ENCODE assay signal across 8 mouse cellular contexts in the genomic region with DNA sequence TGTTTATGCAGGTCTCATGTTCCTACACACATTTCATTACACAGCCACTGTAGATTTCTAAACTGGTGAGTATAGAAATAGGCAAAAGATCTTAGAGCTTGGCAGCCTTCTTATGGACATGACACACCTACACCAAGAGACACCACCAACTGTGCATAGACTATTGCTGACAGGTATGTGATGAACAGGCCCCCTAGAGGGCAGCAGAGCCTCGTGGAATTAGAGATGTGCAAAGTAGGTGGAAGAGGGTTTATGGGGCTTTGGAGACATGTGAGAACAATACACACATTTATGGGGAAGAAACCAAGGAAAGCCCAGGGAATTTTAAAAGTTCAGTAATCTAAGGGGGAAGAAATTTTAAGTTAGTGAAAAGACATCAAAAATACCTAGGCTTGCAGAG.
A peak's percentile ranks its signal among the peaks of the same experiment; 100 is the strongest.
DNase-seq lines count a peak whose midpoint lies in the region; ATAC-seq and TF ChIP-seq lines count a peak whose summit lies in the region.

No protein-coding gene starts in this region.

- H3K9me3 ChIP-seq in forebrain, embryonic 12.5 days, result no peaks in the 10 kb centered on the region
- no peaks in the 10 kb centered on the region for H3K9me3 ChIP-seq in hindbrain, embryonic 11.5 days (ENCODE audit: control insufficient read depth, low read length)

- peak; percentile 16 for DNase-seq in MEL-GATA-1-ER (ENCODE audit: extremely low read depth, low read depth)
- DNase-seq in adrenal gland, postnatal 4 days (ENCODE audit: low spot score in 2 of 2), result peak; percentile 11 to 15
- DNase-seq in hindbrain, embryonic 11.5 days (ENCODE audit: low spot score), result peak; percentile 65
- peak; percentile 43 for DNase-seq in layer of hippocampus, adult 9-11 months

- H3K4me2 ChIP-seq in forebrain, embryonic 12.5 days, result no peak overlapping the region
- H3K4me2 ChIP-seq in hindbrain, embryonic 11.5 days (replicated peaks; ENCODE audit: low read depth, low read length), result no peak overlapping the region

- no peaks in the 10 kb centered on the region for H3K4me1 ChIP-seq in forebrain, embryonic 12.5 days
- H3K4me1 ChIP-seq in hindbrain, embryonic 11.5 days (replicated peaks; ENCODE audit: control insufficient read depth, insufficient read depth, low read length), result no peaks in the 10 kb centered on the region
- no peaks in the 10 kb centered on the region for H3K4me1 ChIP-seq in small intestine, adult 2 months (ENCODE audit: control insufficient read depth, insufficient read depth, insufficient read length, low read length)

- H3K27ac ChIP-seq in forebrain, embryonic 12.5 days, result no peak overlapping the region
- no peak overlapping the region for H3K27ac ChIP-seq in hindbrain, embryonic 11.5 days (ENCODE audit: low read depth, low read length)
- H3K27ac ChIP-seq in small intestine, adult 2 months (ENCODE audit: insufficient read depth, low read depth, low read length), result no peak overlapping the region

- no peaks in the 10 kb centered on the region for H3K36me3 ChIP-seq in forebrain, embryonic 12.5 days (replicated peaks)
- no peaks in the 10 kb centered on the region for H3K36me3 ChIP-seq in hindbrain, embryonic 11.5 days (ENCODE audit: control insufficient read depth, insufficient read depth, low read length)
- H3K36me3 ChIP-seq in small intestine, adult 2 months (ENCODE audit: control insufficient read depth, insufficient read depth, low read length), result no peaks in the 10 kb centered on the region

- no peaks in the 10 kb centered on the region for H3K27me3 ChIP-seq in forebrain, embryonic 12.5 days
- H3K27me3 ChIP-seq in hindbrain, embryonic 11.5 days (ENCODE audit: control insufficient read depth, insufficient read depth, low read length), result no peaks in the 10 kb centered on the region
- H3K27me3 ChIP-seq in small intestine, adult 2 months (ENCODE audit: control insufficient read depth, insufficient read depth, low read length), result no peaks in the 10 kb centered on the region

- 0 out of 2 replicates have a peak, but pooled peaks have one; percentile 21 for TF ChIP-seq CTCF in small intestine, adult 2 months (IDR thresholded peaks at IDR 0.05; ENCODE audit: extremely low read depth, insufficient read length, insufficient replicate concordance, low read depth, low read length)

- TF ChIP-seq POLR2A in small intestine, adult 2 months (IDR thresholded peaks at IDR 0.05; ENCODE audit: low read depth, low read length), result no peak

- peak; percentile 83 for ATAC-seq in forebrain, embryonic 12.5 days (ENCODE audit: low FRiP score)
- ATAC-seq in hindbrain, embryonic 11.5 days (ENCODE audit: low FRiP score), result peak; percentile 83
- peak; percentile 100 for ATAC-seq in megakaryocyte progenitor cell, adult 5-6 weeks (replicated peaks; ENCODE audit: poor library complexity)
- no peak for ATAC-seq in erythroid progenitor cell, adult 5-6 weeks (replicated peaks; ENCODE audit: low FRiP score, poor library complexity, severe bottlenecking)

- no peak overlapping the region for H3K9ac ChIP-seq in forebrain, embryonic 12.5 days
- no peak overlapping the region for H3K9ac ChIP-seq in hindbrain, embryonic 11.5 days (ENCODE audit: low read depth, low read length)

- 13% methylated on average over 1 of the region's 1 CpGs for WGBS in forebrain, embryonic 12.5 days
- WGBS in hindbrain, embryonic 11.5 days, result 3% methylated on average over 1 of the region's 1 CpGs
- WGBS in small intestine, adult 2 months, result 0% methylated on average over 1 of the region's 1 CpGs

- no peak overlapping the region for H3K4me3 ChIP-seq in forebrain, embryonic 12.5 days (replicated peaks)
- no peak overlapping the region for H3K4me3 ChIP-seq in hindbrain, embryonic 11.5 days (ENCODE audit: low read depth, low read length)
- no peak overlapping the region for H3K4me3 ChIP-seq in small intestine, adult 2 months (ENCODE audit: low read depth, low read length)

Comparison
In these comparisons a context has a peak if more than half of its experiments do, and no peak if none do; other contexts are left out.
1. DNase-seq: peak in every context shown above with its lines; median percentile 65 in hindbrain, embryonic 11.5 days; 43 in layer of hippocampus, adult 9-11 months; 16 in MEL-GATA-1-ER; 13 in adrenal gland, postnatal 4 days.